Mouse (Mus musculus) forebrain, embryonic 11.5 days (tissue): ENCODE results near the gene Rasa2. TPM values are rescaled to one million over a fixed set of nuclear protein-coding genes. Genes with fewer than 3 reads are reported as not detected.
A peak's percentile ranks its signal among the peaks of the same experiment; 100 is the strongest.
"Not testable (repeated sequence)": the region's sequence is repeated elsewhere in the genome, so short reads cannot be mapped to it uniquely, and the experiment has no call there.

Source experiments
- ATAC-seq: fragments of 200-750 bp; cut with Nextera tagmentation; replicated peaks from 2 replicates; pipeline ENCODE4 v1.8.0; 2017; ENCODE audit warnings: moderate TSS enrichment; ENCODE audit not compliant: low FRiP score
- DNase-seq: peaks from one replicate; pipeline ENCODE4 v3.0.0-alpha.2; 2017; ENCODE audit warnings: low spot score
- H3K27ac ChIP-seq: fragments of 300-500 bp; sonication (generic); 2 replicates; pipeline ENCODE4 v1.5.1; 2014; ENCODE audit warnings: low read depth, low read length
- H3K27me3 ChIP-seq: fragments of 300-500 bp; sonication (generic); 2 replicates; pipeline ENCODE4 v1.6.1; 2014; ENCODE audit warnings: mild to moderate bottlenecking, low read length, mixed read lengths; ENCODE audit not compliant: control insufficient read depth, insufficient read depth
- H3K36me3 ChIP-seq: fragments of 300-500 bp; sonication (generic); 2 replicates; pipeline ENCODE4 v1.6.1; 2014; ENCODE audit warnings: mild to moderate bottlenecking, low read length, moderate library complexity, mixed read lengths; ENCODE audit not compliant: control insufficient read depth, insufficient read depth
- H3K4me1 ChIP-seq: fragments of 300-500 bp; sonication (generic); replicated peaks from 2 replicates; pipeline ENCODE4 v1.6.1; 2014; ENCODE audit warnings: low read length, mixed read lengths; ENCODE audit not compliant: control insufficient read depth, insufficient read depth
- H3K4me2 ChIP-seq: fragments of 300-500 bp; sonication (generic); 2 replicates; pipeline ENCODE4 v1.6.1; 2014; ENCODE audit warnings: low read depth, mild to moderate bottlenecking, low read length, moderate library complexity, mixed read lengths; ENCODE audit not compliant: severe bottlenecking
- H3K4me3 ChIP-seq: fragments of 300-500 bp; sonication (generic); 2 replicates; pipeline ENCODE4 v1.5.1; 2014; ENCODE audit warnings: low read depth, low read length
- H3K9ac ChIP-seq: fragments of 300-500 bp; sonication (generic); 2 replicates; pipeline ENCODE4 v1.6.1; 2014; ENCODE audit warnings: low read length
- H3K9me3 ChIP-seq: fragments of 300-500 bp; sonication (generic); 2 replicates; pipeline ENCODE4 v1.6.1; 2016; ENCODE audit warnings: low read length, mixed read lengths; ENCODE audit not compliant: control insufficient read depth
- WGBS: fragments of 180-500 bp; shearing (Covaris S2); extraction: QIAGEN DNeasy Blood & Tissue Kit; methylation state at CpG from one replicate; pipeline ENCODE4 v1.1.7; 2014; 5-methylcytosine and 5-hydroxymethylcytosine counted together
- polyA plus RNA-seq: library from polyadenylated mRNA; unstranded; fragments of >200 nt; fragmentation: Nextera tagmentation; extraction: Ambion mirVana; gene quantifications from 2 replicates; pipeline ENCODE4 v1.2.1, GENCODE M21; 2014

Rasa2 gene
- polyA plus RNA-seq, 1 experiment from 2014 or later: 16.9 TPM

DNA sequence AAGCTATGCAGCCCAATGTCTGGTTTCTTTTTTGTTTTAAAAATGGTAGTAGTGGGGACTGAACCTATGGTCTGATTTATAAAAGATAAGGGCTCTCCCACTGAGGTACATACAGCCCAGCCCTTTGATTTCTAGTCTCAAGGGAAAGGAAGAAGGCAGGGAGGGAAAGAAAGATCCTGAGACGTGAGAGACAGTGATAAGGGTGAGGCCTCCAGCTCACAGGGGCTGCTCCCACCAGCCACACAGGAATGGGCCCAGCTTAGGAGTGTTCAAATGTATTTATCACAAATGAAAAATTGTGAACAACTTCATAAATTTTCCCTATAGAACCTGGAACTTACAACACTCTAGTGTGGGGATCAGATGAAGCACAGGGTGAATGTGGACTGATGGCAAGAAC, 72.8 kb downstream of the Rasa2 start:
- H3K27me3 ChIP-seq: no peaks in the 10 kb centered on the region
- no peaks in the 10 kb centered on the region for H3K9me3 ChIP-seq
- H3K4me2 ChIP-seq: no peak overlapping the region
- H3K27ac ChIP-seq: no peak overlapping the region
- DNase-seq: no peak
- 72% methylated on average over 1 of the region's 1 CpGs for WGBS
- no peaks in the 10 kb centered on the region; the same call in 1 of the 2 replicates for H3K36me3 ChIP-seq
- H3K9ac ChIP-seq: no peak overlapping the region
- no peak for ATAC-seq
- H3K4me1 ChIP-seq: no peaks in the 10 kb centered on the region
- H3K4me3 ChIP-seq: no peak overlapping the region

DNA sequence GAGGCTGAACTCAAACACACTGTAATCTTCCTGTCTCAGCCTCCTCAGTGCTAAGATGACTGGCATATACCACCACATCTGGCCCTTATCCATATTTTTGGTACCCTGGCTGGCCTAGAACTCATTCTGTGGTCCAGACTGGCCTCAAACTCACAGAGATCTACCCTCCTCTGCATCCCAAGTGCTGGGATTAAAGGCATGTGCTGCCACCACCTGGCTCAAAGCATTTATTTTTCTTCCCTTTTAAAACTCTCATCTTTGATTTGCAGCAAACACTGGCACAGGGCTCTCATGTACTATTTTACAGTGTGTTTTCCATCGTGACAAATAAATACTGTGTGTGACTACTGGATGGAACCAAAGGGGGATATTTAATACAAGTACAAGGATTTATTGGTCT, 77.3 kb downstream of the Rasa2 start:
- DNase-seq (no peak), ATAC-seq (no peak)
- no peak overlapping the region for H3K9ac ChIP-seq
- no peak overlapping the region for H3K4me3 ChIP-seq
- no peaks in the 10 kb centered on the region; the same call in 1 of the 2 replicates for H3K36me3 ChIP-seq
- 88% methylated on average over 1 of the region's 1 CpGs for WGBS
- H3K9me3 ChIP-seq: no peaks in the 10 kb centered on the region
- H3K4me2 ChIP-seq: no peak overlapping the region
- no peaks in the 10 kb centered on the region for H3K27me3 ChIP-seq
- H3K4me1 ChIP-seq: no peaks in the 10 kb centered on the region
- H3K27ac ChIP-seq: no peak overlapping the region

DNA sequence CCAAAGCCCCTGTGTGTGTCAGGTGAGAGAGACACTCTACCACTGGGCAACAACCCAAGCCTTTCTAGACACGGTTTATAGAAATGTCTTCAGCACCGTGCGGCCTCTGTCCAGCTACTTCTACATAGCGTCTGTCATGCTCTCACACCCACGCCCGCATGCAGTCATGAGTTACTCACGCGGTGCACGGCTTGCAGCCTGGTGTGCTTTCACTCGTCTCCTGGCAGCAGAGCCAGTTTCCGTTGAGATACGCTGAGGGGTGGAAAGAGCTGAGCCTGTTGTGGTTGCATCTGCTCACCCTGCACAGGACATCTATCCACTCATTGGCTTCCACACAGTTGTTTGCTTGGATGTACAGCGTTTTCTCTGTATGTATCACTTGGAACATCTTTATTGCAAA, 86.0 kb downstream of the Rasa2 start:
- no peaks in the 10 kb centered on the region for H3K4me1 ChIP-seq

DNA sequence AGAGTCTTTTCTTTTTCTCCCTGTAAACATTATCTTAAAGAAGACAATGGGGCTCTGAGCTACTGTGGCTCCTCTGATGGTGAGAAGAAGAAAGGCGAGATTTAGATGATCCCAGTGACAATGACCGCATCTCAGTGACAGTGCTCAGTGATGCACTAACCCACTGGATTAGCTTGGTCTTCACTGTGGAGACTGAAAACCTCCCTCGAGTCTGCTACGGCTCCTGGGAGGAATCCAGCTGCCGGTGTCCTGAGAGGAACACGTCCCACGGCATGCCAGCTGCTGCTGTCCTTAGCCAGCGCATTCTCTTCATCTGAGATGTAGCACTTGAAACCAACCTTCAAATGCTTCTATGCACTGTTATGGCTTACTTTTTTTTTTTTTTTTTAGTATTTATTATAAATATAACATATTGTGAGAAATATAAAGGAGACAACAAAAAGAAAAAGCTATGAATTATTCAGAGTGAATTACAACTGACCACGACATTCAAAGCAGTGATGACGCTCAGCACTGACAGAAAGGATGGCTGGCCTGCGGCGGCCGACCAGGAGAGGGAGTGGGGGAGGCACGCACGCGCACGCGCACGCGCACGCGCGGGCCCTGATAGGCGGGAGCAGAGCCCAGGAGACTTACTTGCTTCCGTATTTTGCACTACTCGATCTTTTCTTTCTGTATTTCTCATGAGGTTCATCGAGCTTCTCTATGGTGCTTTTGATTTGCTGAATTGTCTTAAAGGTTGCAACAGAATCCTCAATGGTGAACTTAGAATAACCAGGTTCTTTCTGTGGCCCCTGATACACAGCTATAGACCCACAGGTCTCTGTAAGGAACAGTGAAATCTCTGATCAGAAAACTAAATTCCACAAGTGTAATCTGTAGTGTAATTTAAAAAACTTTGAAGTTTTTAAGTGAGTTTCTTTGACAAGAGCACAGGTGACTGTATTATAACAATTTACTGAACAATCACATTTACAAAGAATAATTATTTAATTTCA, 87.5 kb downstream of the Rasa2 start:
- Histone ChIP-seq H3K36me3 (no peaks in the 10 kb centered on the region), H3K27me3 (no peaks in the 10 kb centered on the region), H3K4me1 (no peaks in the 10 kb centered on the region), H3K9ac (peak overlapping the region; percentile 41), H3K27ac (no peak overlapping the region), H3K4me2 (peak overlapping the region; percentile 40; the same call in 1 of the 2 replicates), H3K9me3 (no peaks in the 10 kb centered on the region), H3K4me3 (peak overlapping the region; percentile 17)
- WGBS: 29% methylated on average over 27 of the region's 27 CpGs
- DNase-seq: peak; percentile 84
- peak; percentile 85 for ATAC-seq

More for the DNA sequence above, 86.0 kb downstream of the Rasa2 start:
- Histone ChIP-seq H3K27me3 (no peaks in the 10 kb centered on the region), H3K36me3 (no peaks in the 10 kb centered on the region), H3K4me3 (no peak overlapping the region), H3K9me3 (no peaks in the 10 kb centered on the region), H3K27ac (no peak overlapping the region), H3K9ac (no peak overlapping the region), H3K4me2 (no peak overlapping the region)
- ATAC-seq: no peak
- DNase-seq: no peak
- 94% methylated on average over 13 of the region's 13 CpGs for WGBS

DNA sequence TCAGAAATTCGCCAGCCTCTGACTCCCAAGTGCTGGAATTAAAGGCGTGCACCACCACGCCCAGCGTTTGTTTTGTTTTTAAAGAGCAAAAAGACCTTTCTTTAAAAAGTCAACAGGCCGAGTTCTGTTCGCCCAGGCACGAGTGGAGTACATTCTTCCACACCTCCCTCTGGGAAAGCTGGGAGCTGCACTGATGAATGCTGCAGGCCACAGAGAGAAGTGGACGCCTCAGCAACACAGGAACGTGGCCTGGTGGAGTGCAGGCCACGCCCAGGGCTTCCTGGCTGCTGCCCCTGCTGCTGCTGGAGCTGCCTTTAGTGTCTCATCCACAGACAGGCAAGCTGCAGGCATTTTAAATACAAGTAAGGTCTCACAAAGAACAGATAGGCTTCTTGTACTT, 92.5 kb downstream of the Rasa2 start:
- Histone ChIP-seq H3K27me3 (no peaks in the 10 kb centered on the region), H3K4me1 (peaks cover 3% of the 10 kb centered on the region; the same call in 1 of the 2 replicates), H3K36me3 (no peaks in the 10 kb centered on the region), H3K9ac (no peak overlapping the region), H3K9me3 (no peaks in the 10 kb centered on the region), H3K27ac (no peak overlapping the region), H3K4me3 (no peak overlapping the region), H3K4me2 (no peak overlapping the region)
- 66% methylated on average over 10 of the region's 10 CpGs for WGBS
- ATAC-seq (no peak), DNase-seq (no peak)

DNA sequence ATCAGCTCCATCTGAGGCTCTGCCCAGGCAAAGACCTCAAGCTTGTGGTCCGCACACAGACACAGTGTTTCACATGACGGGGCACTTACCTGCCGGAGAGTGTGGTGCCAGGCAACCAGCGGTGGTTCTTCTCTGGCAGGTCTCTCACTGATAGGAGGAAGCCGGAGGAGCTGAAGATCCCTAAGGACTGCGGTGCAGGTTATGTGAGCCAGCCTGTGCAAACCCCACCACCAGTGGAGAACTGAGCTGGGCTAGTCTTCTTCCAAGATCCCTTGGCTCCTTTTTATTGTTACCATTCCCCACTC, 93.8 kb downstream of the Rasa2 start:
- ATAC-seq: no peak
- no peak for DNase-seq
- Histone ChIP-seq H3K4me3 (no peak overlapping the region), H3K4me1 (peaks cover 3% of the 10 kb centered on the region; the same call in 1 of the 2 replicates), H3K9ac (no peak overlapping the region), H3K36me3 (no peaks in the 10 kb centered on the region), H3K27ac (no peak overlapping the region), H3K9me3 (no peaks in the 10 kb centered on the region), H3K27me3 (no peaks in the 10 kb centered on the region), H3K4me2 (no peak overlapping the region)
- WGBS: 92% methylated on average over 6 of the region's 6 CpGs

DNA sequence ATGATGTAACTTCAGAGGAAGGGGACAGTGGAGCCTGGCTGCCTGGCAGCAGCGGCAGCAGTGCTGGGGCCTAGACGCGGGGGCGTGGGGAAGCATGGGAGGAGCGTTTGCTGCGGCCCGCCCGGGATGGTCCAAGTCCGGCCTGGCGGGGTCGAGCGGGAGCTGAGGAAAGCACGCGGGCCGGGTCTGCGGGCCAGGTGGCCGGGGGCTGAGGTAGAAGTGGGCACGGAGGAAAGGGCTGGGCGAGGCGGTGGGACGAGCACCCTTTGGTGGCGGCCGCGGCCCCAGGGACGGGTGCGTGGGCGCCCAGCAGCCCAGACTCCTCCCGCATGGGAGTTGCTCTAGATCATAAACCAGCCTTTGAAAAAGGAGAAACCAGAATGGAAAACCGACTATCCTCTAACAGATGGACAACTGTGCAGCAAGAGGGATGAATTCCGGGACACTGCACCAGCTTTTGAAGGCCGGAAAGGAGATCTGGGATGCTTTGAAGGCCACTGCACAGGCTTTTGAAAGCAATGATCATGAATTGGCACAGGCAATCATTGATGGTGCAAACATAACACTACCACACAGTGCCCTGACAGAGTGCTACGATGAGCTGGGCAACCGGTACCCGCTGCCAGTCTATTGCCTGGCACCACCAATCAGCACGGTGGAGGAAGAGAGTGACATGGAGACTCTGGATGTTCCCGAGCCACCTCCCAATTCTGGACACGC, 94.4 kb downstream of the Rasa2 start:
- H3K4me3 ChIP-seq: peak overlapping the region; percentile 24; the same call in 1 of the 2 replicates
- DNase-seq (peak; percentile 77), ATAC-seq (peak; percentile 51; the same call in 1 of the 2 replicates)
- peaks cover 3% of the 10 kb centered on the region; the same call in 1 of the 2 replicates for H3K4me1 ChIP-seq
- H3K9me3 ChIP-seq: no peaks in the 10 kb centered on the region
- 35% methylated on average over 37 of the region's 37 CpGs for WGBS
- peak overlapping the region; percentile 54 for H3K4me2 ChIP-seq
- no peaks in the 10 kb centered on the region for H3K36me3 ChIP-seq
- no peaks in the 10 kb centered on the region for H3K27me3 ChIP-seq
- peak overlapping the region; percentile 61 for H3K9ac ChIP-seq
- H3K27ac ChIP-seq: no peak overlapping the region

DNA sequence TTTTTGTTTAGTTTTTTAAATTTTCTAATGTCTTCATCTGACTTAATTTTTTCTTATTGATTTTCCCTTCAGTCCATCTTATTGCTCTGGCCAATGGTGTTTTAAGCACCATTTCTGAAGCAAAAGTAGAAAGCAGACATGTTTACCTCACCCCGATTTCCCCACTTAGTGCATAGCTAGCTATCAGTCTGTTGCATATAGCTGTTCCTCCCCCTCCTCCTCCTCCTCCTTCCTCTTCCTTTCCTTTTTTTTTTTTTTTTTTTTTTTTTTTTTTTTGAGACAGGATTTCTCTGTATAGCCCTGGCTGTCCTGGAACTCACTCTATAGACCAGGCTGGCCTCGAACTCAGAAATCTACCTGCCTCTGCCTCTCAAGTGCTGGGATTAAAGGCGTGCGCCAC, 95.3 kb downstream of the Rasa2 start:
- not testable (repeated sequence) for H3K27me3 ChIP-seq, H3K4me3 ChIP-seq, H3K4me1 ChIP-seq, ATAC-seq, DNase-seq, H3K9me3 ChIP-seq, H3K36me3 ChIP-seq, H3K9ac ChIP-seq, H3K27ac ChIP-seq, H3K4me2 ChIP-seq
- 89% methylated on average over 4 of the region's 4 CpGs for WGBS
